Mouse (Mus musculus) c-Kit-positive CD71-positive TER-119-positive erythroid progenitor cells, embryonic 14.5 days (primary cell): ENCODE data around the gene Tmem114.
A peak's percentile ranks its signal among the peaks of the same experiment; 100 is the strongest.

Source experiments
- DNase-seq: peaks from one replicate; pipeline ENCODE4 v3.0.0-alpha.2; 2013; ENCODE audit warnings: low spot score

Gene Tmem114

GRCm38 (mm10) chr16:8409197-8409596 lies 15.7 kb downstream of the Tmem114 start:
- DNase-seq, result no peak

DNA sequence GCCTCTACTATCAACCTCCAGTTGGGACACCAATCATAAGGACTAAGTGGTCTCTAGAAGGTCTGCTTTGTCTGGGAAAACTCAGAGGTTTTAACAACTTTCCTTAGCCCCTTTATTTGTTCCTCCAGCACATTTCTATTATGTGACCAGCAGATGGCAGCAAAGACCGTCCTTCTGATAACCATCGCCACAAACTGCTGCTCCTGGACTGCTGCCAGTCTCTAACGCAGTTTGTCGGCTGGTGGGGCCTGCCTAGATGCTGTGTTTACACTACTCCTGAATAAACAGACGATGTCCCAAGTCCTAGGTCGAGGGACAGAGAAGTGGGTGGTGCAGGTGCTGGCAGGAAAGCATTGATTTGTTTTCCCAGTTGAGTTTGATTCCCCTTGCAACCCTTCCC lies 18.2 kb downstream of the Tmem114 start:
- peak; percentile 61 for DNase-seq

GRCm38 (mm10) chr16:8402663-8403062 lies 22.3 kb downstream of the Tmem114 start:
- no peak for DNase-seq

GRCm38 (mm10) chr16:8401171-8401955 lies 23.6 kb downstream of the Tmem114 start:
- DNase-seq, result no peak

DNA sequence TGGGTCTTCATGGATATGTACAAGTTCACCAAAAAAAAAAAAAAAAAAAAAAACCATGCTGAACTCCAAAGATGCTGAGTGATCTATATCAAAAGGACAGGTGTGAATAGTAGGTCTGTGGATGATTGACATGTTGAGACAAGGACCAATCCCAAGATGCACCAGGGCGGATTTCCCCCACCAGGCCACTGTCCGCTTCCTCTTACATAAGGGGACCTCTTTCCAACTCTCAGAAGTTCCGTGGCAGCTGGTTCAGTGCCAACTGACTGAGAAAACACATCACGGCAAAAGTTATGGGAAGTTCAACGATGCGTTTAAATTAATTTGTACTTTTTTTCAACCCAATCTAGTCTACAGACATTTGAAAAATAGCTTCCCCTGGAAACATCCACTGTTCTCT lies 25.1 kb downstream of the Tmem114 start:
- no peak for DNase-seq

DNA sequence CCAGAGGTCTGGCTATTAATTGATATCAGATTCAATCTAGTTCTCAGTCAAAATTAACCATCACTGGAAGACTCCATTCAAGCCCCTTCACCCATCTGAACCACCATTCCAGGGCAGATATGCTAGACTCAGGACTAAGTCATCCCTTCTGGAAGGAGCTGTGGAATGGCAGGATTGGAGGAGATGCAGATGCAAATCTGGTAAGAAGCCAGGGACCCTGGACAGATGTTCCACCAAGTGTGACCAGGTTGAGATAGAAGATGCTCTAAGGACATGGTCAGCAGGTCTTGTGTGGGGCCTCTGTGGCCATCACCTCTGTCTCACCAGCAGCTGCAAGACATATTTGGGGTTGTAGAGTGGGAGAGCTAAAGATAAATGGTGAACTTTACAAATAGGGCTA lies 30.0 kb downstream of the Tmem114 start:
- no peak for DNase-seq

DNA sequence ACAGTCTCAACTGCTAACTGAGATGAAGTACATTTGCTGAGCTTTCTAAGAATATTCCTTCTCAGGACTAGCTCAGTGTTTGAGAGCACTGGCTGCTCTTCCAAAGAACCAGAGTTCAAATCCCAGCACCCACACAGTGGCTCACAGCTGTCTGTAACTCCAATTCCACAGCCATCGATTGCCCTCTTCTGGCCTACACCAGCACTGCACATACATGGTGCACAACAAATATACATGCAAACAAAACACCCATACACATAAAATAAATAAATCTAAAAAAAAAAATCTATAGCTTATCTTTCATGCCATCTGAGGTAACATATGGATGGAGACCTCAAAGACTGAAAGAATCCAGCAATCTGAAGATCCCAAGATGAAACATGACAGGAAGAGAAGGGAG lies 36.4 kb downstream of the Tmem114 start:
- DNase-seq, result no peak

DNA sequence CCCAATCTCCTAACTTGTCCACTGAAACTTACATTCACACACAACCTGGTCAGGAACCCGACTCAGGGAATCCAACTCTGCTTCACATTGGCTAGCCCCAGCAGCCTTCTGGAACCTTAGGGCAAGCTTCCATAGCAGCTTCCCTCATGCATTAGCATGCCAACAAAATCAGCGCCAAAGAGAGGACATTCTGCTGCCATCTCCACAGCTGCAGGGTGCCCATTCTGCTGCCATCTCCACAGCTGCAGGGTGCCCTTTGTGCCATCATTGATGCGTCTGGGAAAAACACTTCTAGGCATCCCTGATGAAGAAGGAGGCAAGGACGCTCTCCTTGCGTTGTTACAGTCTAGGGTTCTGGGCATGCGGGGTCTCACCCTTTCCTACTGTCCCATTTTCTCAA lies 38.5 kb downstream of the Tmem114 start:
- no peak for DNase-seq

DNA sequence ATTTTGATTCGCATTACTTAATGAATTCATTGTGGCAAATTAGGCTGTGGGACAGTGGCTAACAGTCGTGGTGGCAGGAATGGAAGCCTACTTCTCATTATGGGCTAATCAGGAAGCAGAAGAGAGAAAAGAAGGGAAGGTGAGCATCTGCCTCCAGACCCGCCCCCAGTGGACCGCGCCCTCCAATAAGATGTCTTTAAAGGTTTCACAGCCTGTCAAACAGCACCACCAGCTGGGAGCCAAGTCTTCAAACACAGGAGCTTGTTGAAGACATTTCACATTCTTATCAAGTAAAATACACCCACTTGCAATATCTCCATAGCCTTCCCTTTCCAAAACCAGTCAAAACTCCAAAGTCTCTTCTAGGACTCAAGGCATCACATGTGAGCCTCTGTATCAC lies 39.3 kb downstream of the Tmem114 start:
- DNase-seq, result no peak

DNA sequence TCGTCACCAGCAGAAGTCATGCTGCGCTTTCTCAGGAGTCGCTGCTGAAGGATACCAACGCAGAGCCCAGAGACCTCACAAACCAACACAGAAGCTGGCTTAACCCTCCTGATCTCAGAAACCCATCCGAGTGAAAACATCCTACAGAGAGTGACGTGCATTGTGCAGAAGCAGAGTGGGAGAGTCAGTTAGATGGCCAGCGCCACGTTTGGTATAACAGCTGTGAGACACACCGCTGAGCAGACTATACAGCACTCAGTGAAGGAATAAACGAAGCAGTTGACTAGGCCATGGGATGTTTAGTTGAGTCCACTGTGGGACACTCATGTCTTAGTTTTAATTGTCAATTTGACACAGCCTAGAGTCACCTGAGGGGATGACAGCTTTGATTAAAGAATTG lies 40.2 kb downstream of the Tmem114 start:
- DNase-seq, result no peak

DNA sequence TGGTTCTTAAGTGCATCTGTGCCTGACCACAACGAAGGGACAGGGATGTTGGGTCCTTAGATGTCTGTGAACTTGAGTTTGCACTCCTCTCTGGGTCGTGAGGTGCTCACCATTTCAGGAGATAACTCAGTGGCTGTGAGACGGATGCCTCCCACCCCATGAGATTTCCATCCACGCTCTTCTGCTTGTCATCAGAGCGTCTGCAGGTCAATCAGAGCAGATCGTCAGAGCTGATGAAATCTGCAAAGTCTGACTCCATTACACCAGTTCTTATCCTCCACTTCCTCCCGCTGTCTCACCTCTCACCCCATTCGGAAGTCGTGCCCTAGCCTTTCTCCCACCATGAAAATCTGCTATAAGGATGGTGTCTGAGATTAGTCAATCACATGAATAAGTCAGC lies 41.5 kb downstream of the Tmem114 start:
- DNase-seq, result no peak

DNA sequence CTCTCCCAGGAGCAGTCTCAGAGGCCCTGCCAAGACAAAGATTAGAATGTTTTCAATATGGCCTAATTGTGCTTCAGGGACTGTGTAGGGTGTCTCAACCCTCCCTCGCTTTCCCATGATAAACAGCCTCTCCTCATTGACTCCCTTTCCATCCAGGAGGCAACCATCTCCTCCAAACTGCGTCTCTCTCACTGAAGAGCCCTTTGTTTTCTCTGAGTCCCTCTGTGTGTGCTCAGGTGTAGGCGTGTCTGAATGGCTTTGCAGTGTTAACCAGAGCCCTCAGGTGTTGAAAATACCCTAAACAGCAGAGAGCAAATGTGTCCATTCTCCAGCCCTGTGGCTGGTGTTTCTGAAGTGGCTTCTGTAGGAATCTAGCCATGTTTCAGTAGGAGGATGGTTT lies 61.9 kb downstream of the Tmem114 start:
- no peak for DNase-seq
